Mouse (Mus musculus) MEL (cell line): ENCODE results near the gene Sugp2.

Experiments used
- EP300 ChIP-seq, 2 experiments: IDR thresholded peaks; 2 replicates each; pipeline ENCODE4 v1.6.1; 2011; ENCODE audit warnings: improper control_type of control experiment in 2 of 2, low read length in 2 of 2, low read depth in 1 of 2, mild to moderate bottlenecking in 1 of 2
- MEF2A ChIP-seq: IDR thresholded peaks from 2 replicates; pipeline ENCODE4 v1.6.1; 2014; ENCODE audit warnings: low read depth, mild to moderate bottlenecking, inconsistent platforms, low read length, improper control_type of control experiment; ENCODE audit not compliant: poor library complexity, insufficient replicate concordance, severe bottlenecking; ENCODE audit errors: extremely low read depth
- TAL1 ChIP-seq: IDR thresholded peaks from 2 replicates; pipeline ENCODE4 v1.6.1; 2012; ENCODE audit warnings: mild to moderate bottlenecking, inconsistent platforms, low read length, moderate library complexity, mixed read lengths
- ZNF384 ChIP-seq: IDR thresholded peaks from 2 replicates; pipeline ENCODE4 v1.6.1; 2012; ENCODE audit warnings: low read depth, mild to moderate bottlenecking, inconsistent platforms, low read length, improper control_type of control experiment

GRCm38 (mm10) chr8:70268311-70268710 is 34.3 kb downstream of the Sugp2 start:
- TF ChIP-seq ZNF384 (no peak), EP300 (IDR thresholded peaks at IDR 0.05; ENCODE audit: low read depth in 1 of 2, low read length in 2 of 2) (no peak), MEF2A (no peak), TAL1 (no peak)
